19 mouse cellular contexts compared by ENCODE assay signal in genomic region chr1:41285221-41285620, GRCm38 (mm10).
DNase-seq lines count a peak whose midpoint lies in the region; ATAC-seq and TF ChIP-seq lines count a peak whose summit lies in the region.
"Had no signal": no experiment of that assay in that cellular context is flagged by ENCODE, and none has a peak within 500 bp of the region (broad histone marks: within the 10 kb centered on the region; RNA-seq: fewer than 3 reads in every experiment).

No protein-coding gene starts in this region.

- no peaks in the 10 kb centered on the region for H3K36me3 ChIP-seq in hindbrain, postnatal 0 days (ENCODE audit: insufficient read depth, low read length)
- no peaks in the 10 kb centered on the region for H3K36me3 ChIP-seq in hindbrain, embryonic 13.5 days
- H3K36me3 ChIP-seq: embryonic facial prominence, embryonic 13.5 days; embryonic facial prominence, embryonic 15.5 days; forebrain, embryonic 10.5 days; forebrain, embryonic 12.5 days had no signal

- no peaks in the 10 kb centered on the region for H3K9me3 ChIP-seq in hindbrain, postnatal 0 days (ENCODE audit: low read length)
- H3K9me3 ChIP-seq in hindbrain, embryonic 13.5 days, result no peaks in the 10 kb centered on the region
- H3K9me3 ChIP-seq: embryonic facial prominence, embryonic 15.5 days; forebrain, embryonic 10.5 days; forebrain, embryonic 12.5 days had no signal

- ATAC-seq in hindbrain, postnatal 0 days, result no peak
- no peak for ATAC-seq in hindbrain, embryonic 13.5 days (ENCODE audit: low FRiP score)
- ATAC-seq: forebrain, embryonic 14.5 days; forebrain, embryonic 16.5 days had no signal

- H3K9ac ChIP-seq in hindbrain, postnatal 0 days (replicated peaks; ENCODE audit: low read length), result no peak overlapping the region
- H3K9ac ChIP-seq in hindbrain, embryonic 13.5 days, result no peak overlapping the region
- H3K9ac ChIP-seq: embryonic facial prominence, embryonic 13.5 days; embryonic facial prominence, embryonic 15.5 days; forebrain, embryonic 12.5 days had no signal

- no peak overlapping the region for H3K27ac ChIP-seq in hindbrain, postnatal 0 days
- no peak overlapping the region for H3K27ac ChIP-seq in hindbrain, embryonic 13.5 days
- H3K27ac ChIP-seq: embryonic facial prominence, embryonic 13.5 days; embryonic facial prominence, embryonic 15.5 days; forebrain, embryonic 10.5 days; forebrain, embryonic 12.5 days had no signal

- H3K4me3 ChIP-seq in hindbrain, postnatal 0 days (ENCODE audit: low read length), result no peak overlapping the region
- H3K4me3 ChIP-seq in hindbrain, embryonic 13.5 days, result no peak overlapping the region
- H3K4me3 ChIP-seq: embryonic facial prominence, embryonic 13.5 days; embryonic facial prominence, embryonic 15.5 days; erythroblast, embryonic 14.5 days; forebrain, embryonic 10.5 days; forebrain, embryonic 12.5 days had no signal

- no peak overlapping the region for H3K4me2 ChIP-seq in hindbrain, postnatal 0 days (ENCODE audit: low read depth, low read length)
- no peak overlapping the region for H3K4me2 ChIP-seq in hindbrain, embryonic 13.5 days
- H3K4me2 ChIP-seq: embryonic facial prominence, embryonic 13.5 days; embryonic facial prominence, embryonic 15.5 days; forebrain, embryonic 12.5 days had no signal

- 78% methylated on average over 9 of the region's 9 CpGs for WGBS in hindbrain, postnatal 0 days
- 81% methylated on average over 9 of the region's 9 CpGs for WGBS in hindbrain, embryonic 13.5 days

- DNase-seq in cerebellum, postnatal 14 days, result peak; percentile 34 to 63
- no peak for DNase-seq in cerebellum, adult 9-10 months
- peak; percentile 12 for DNase-seq in hindbrain, postnatal 0 days (ENCODE audit: low spot score)
- DNase-seq: adrenal gland, adult 2 months; adrenal gland, postnatal 10 days; adrenal gland, postnatal 25 days; cerebellum, adult 11 months; cerebellum, adult 18-20 months; cerebellum, adult 8-10 months; cerebellum, postnatal 36 days; embryo, embryonic 11 days had no signal

- TF ChIP-seq CTCF in hindbrain, postnatal 0 days (IDR thresholded peaks at IDR 0.05; ENCODE audit: low read depth), result no peak

- no peaks in the 10 kb centered on the region for H3K4me1 ChIP-seq in hindbrain, postnatal 0 days (ENCODE audit: insufficient read depth, low read length)
- no peaks in the 10 kb centered on the region for H3K4me1 ChIP-seq in hindbrain, embryonic 13.5 days (replicated peaks)
- H3K4me1 ChIP-seq: embryonic facial prominence, embryonic 13.5 days; embryonic facial prominence, embryonic 15.5 days; forebrain, embryonic 10.5 days; forebrain, embryonic 12.5 days had no signal

- H3K27me3 ChIP-seq in hindbrain, postnatal 0 days (ENCODE audit: insufficient read depth, low read length), result no peaks in the 10 kb centered on the region
- H3K27me3 ChIP-seq in hindbrain, embryonic 13.5 days, result no peaks in the 10 kb centered on the region
- H3K27me3 ChIP-seq: embryonic facial prominence, embryonic 13.5 days; embryonic facial prominence, embryonic 15.5 days; forebrain, embryonic 12.5 days had no signal
